In genomic region chr7:82119866-82120265, GRCm38 (mm10) we compare ENCODE assay signal across 6 mouse cellular contexts. TPM values are rescaled to one million over a fixed set of nuclear protein-coding genes. Genes with fewer than 3 reads are reported as not detected.
"Had no signal": no experiment of that assay in that cellular context is flagged by ENCODE, and none has a peak within 500 bp of the region (broad histone marks: within the 10 kb centered on the region; RNA-seq: fewer than 3 reads in every experiment).

No protein-coding gene starts in this region.

- H3K4me1 ChIP-seq: megakaryocyte, embryonic 14.5 days; neural tube, embryonic 13.5 days had no signal

- H3K27ac ChIP-seq: limb, embryonic 12.5 days; limb, embryonic 15.5 days; liver, embryonic 14.5 days; neural tube, embryonic 13.5 days had no signal

- H3K27me3 ChIP-seq: limb, embryonic 12.5 days; neural tube, embryonic 13.5 days had no signal

- H3K36me3 ChIP-seq: limb, embryonic 12.5 days; limb, embryonic 15.5 days; neural tube, embryonic 13.5 days had no signal

- H3K4me3 ChIP-seq: limb, embryonic 12.5 days; limb, embryonic 15.5 days; megakaryocyte, embryonic 14.5 days; neural tube, embryonic 13.5 days had no signal

RNA-seq across cellular contexts. Expression of gene Sh3gl3, which starts 53.8 kb away (rescaled TPM):
- total RNA-seq: neutrophil, adult 5-6 weeks had no signal
